Mouse (Mus musculus): ENCODE results near the gene Vmn2r39.
"Not testable (repeated sequence)": the region's sequence is repeated elsewhere in the genome, so short reads cannot be mapped to it uniquely, and the experiment has no call there.

Gene Vmn2r39

GRCm38 (mm10) chr7:9030698-9031097 lies at the start of gene Vmn2r39:
TSS of gene Vmn2r39 (minus strand) at chr7:9030798.
- DNase-seq (ENCODE audit: low spot score): not testable (repeated sequence)

GRCm38 (mm10) chr7:9065353-9065752 lies 34.8 kb upstream of the Vmn2r39 start:
- not testable (repeated sequence) for DNase-seq (ENCODE audit: low spot score)
